Mouse (Mus musculus): Measurements from ENCODE around the gene Myrip.
"Not testable (repeated sequence)": the region's sequence is repeated elsewhere in the genome, so short reads cannot be mapped to it uniquely, and the experiment has no call there.

Myrip gene

GRCm38 (mm10) chr9:120301213-120301612 is at the start of gene Myrip:
Gene Myrip, plus strand, starts transcription at chr9:120301513.
- DNase-seq: not testable (repeated sequence)

- peak; percentile 38 for DNase-seq
Observed at GRCm38 (mm10) chr9:120259805-120260204, 41.5 kb upstream of the Myrip start.

- DNase-seq: no peak
Observed at GRCm38 (mm10) chr9:120263994-120264393, 37.3 kb upstream of the Myrip start.

GRCm38 (mm10) chr9:120273083-120273482 is 28.2 kb upstream of the Myrip start:
- DNase-seq: no peak

GRCm38 (mm10) chr9:120275226-120275625 is 26.1 kb upstream of the Myrip start:
- DNase-seq: no peak

- no peak for DNase-seq
Observed at GRCm38 (mm10) chr9:120281147-120281546, 20.2 kb upstream of the Myrip start.

GRCm38 (mm10) chr9:120282461-120283047 is 18.8 kb upstream of the Myrip start:
- no peak for DNase-seq

GRCm38 (mm10) chr9:120283556-120283955 is 17.8 kb upstream of the Myrip start:
- DNase-seq: no peak

GRCm38 (mm10) chr9:120288011-120288410 is 13.3 kb upstream of the Myrip start:
- no peak for DNase-seq

- no peak for DNase-seq
Observed at GRCm38 (mm10) chr9:120290375-120290774, 10.9 kb upstream of the Myrip start.

- DNase-seq: no peak
Observed at GRCm38 (mm10) chr9:120292488-120292887, 8.8 kb upstream of the Myrip start.

- no peak for DNase-seq
Observed at GRCm38 (mm10) chr9:120295527-120295926, 5.8 kb upstream of the Myrip start.

GRCm38 (mm10) chr9:120296938-120297337 is 4.4 kb upstream of the Myrip start:
- no peak for DNase-seq

GRCm38 (mm10) chr9:120299429-120299828 is 1.9 kb upstream of the Myrip start:
- no peak for DNase-seq

- no peak for DNase-seq
Observed at GRCm38 (mm10) chr9:120302980-120303452, 1.7 kb downstream of the Myrip start.

- no peak for DNase-seq
Observed at GRCm38 (mm10) chr9:120303453-120304299, 2.4 kb downstream of the Myrip start.

- DNase-seq: no peak
Observed at GRCm38 (mm10) chr9:120304300-120305137, 3.2 kb downstream of the Myrip start.

- no peak for DNase-seq
Observed at GRCm38 (mm10) chr9:120315171-120315570, 13.9 kb downstream of the Myrip start.

- no peak for DNase-seq
Observed at GRCm38 (mm10) chr9:120319099-120319498, 17.8 kb downstream of the Myrip start.

GRCm38 (mm10) chr9:120320573-120320972 is 19.3 kb downstream of the Myrip start:
- no peak for DNase-seq

- no peak for DNase-seq
Observed at GRCm38 (mm10) chr9:120322702-120323426, 21.6 kb downstream of the Myrip start.

GRCm38 (mm10) chr9:120331048-120331447 is 29.7 kb downstream of the Myrip start:
- not testable (repeated sequence) for DNase-seq

- DNase-seq: no peak
Observed at GRCm38 (mm10) chr9:120338172-120338571, 36.9 kb downstream of the Myrip start.

All from thymus, postnatal 25 days (tissue).